Mouse (Mus musculus): ENCODE measurements around the gene Rbm18. TPM values are rescaled to one million over a fixed set of nuclear protein-coding genes. Genes with fewer than 3 reads are reported as not detected.

Gene Rbm18
- polyA plus RNA-seq, 1 experiment from 2014 or later, result 18.1 TPM

- 94% methylated on average over 9 of the region's 9 CpGs for WGBS (ENCODE audit: missing documents)
These were observed 69.4 kb downstream of the Rbm18 start for GRCm38 (mm10) chr2:36067132-36067531.

More at GRCm38 (mm10) chr2:36067132-36067531, 69.4 kb downstream of the Rbm18 start:
- H3K79me2 ChIP-seq (ENCODE audit: inconsistent target), result no peaks in the 10 kb centered on the region
- no peaks in the 10 kb centered on the region for H3K36me3 ChIP-seq (ENCODE audit: inconsistent target)
- H3K4me3 ChIP-seq (ENCODE audit: inconsistent target), result no peak overlapping the region
- no peak overlapping the region for H3K27ac ChIP-seq

Other genes starting within 250 kb of the Rbm18 start
- 0.12 to 0.32 TPM (median 0.19 TPM) in 3 replicates for gene Ttll11, start 156.9 kb downstream of the Rbm18 start, polyA plus RNA-seq (2018)
- gene Ndufa8, start 87.4 kb downstream of the Rbm18 start, polyA plus RNA-seq (2018), result 83.2 to 127 TPM (median 84.4 TPM) in 3 replicates
- not detected in 3 replicates for gene Morn5, start 87.3 kb downstream of the Rbm18 start, polyA plus RNA-seq (2018)
- gene Lhx6, start 31.4 kb downstream of the Rbm18 start, polyA plus RNA-seq (2018), result not detected in 3 replicates
- 7.1 to 14.0 TPM (median 9.3 TPM) in 3 replicates for gene Mrrf, start 384 bp downstream of the Rbm18 start, polyA plus RNA-seq (2018)
- 10.2 to 38.1 TPM (median 20.3 TPM) in 3 replicates for gene Ptgs1, start 93.7 kb upstream of the Rbm18 start, polyA plus RNA-seq (2018)
- not detected in 3 replicates for gene Olfr338, start 236.7 kb upstream of the Rbm18 start, polyA plus RNA-seq (2018)

Data from macrophage (primary cell).